Comparison of ENCODE assay signal across 8 mouse cellular contexts in genomic region chr17:64601751-64602578, GRCm38 (mm10). TPM values are rescaled to one million over a fixed set of nuclear protein-coding genes. Genes with fewer than 3 reads are reported as not detected.
A peak's percentile ranks its signal among the peaks of the same experiment; 100 is the strongest.
DNase-seq lines count a peak whose midpoint lies in the region; ATAC-seq lines count a peak whose summit lies in the region.

No protein-coding gene starts in this region.

- H3K27ac ChIP-seq in hindbrain, embryonic 11.5 days (ENCODE audit: low read depth, low read length): no peak overlapping the region

- intact Hi-C loops in left cerebral cortex, postnatal 14 days (cut with DNase I): loop anchor here (5.0 to 10.0 kb wide), 3 partner anchors 320 to 1027 kb away; no protein-coding TSS in a partner anchor

- under 1% methylated on average over 44 of the region's 44 CpGs for whole genome bisulfite sequencing in hindbrain, embryonic 11.5 days

- H3K9me3 ChIP-seq in hindbrain, embryonic 11.5 days (ENCODE audit: control insufficient read depth, low read length): no peaks in the 10 kb centered on the region
- H3K9me3 ChIP-seq in megakaryocyte, embryonic 14.5 days: no peaks in the 10 kb centered on the region

- H3K4me3 ChIP-seq in hindbrain, embryonic 11.5 days (ENCODE audit: low read depth, low read length): peak overlapping the region; percentile 64
- peak overlapping the region; percentile 97 for H3K4me3 ChIP-seq in megakaryocyte, embryonic 14.5 days (replicated peaks)

- H3K36me3 ChIP-seq in hindbrain, embryonic 11.5 days (ENCODE audit: control insufficient read depth, insufficient read depth, low read length): no peaks in the 10 kb centered on the region
- H3K36me3 ChIP-seq in megakaryocyte, embryonic 14.5 days (replicated peaks; ENCODE audit: low read length): peaks cover 1% of the 10 kb centered on the region

- ATAC-seq in frontal cortex, adult (ENCODE audit: low TSS enrichment): peak; percentile 60
- ATAC-seq in hindbrain, embryonic 11.5 days (ENCODE audit: low FRiP score): 0 out of 2 replicates have a peak, but pooled peaks have one; percentile 6
- ATAC-seq in erythroid progenitor cell, adult 5-6 weeks (replicated peaks; ENCODE audit: low FRiP score, poor library complexity, severe bottlenecking): no peak

- peak; percentile 45 for DNase-seq in T-cell, adult 2 months (ENCODE audit: low spot score)
- DNase-seq in cerebellum, adult 9-10 months: peak; percentile 44
- peak; percentile 64 for DNase-seq in hindbrain, embryonic 11.5 days (ENCODE audit: low spot score)
- peak; percentile 56 to 71 for DNase-seq in left cerebral cortex, postnatal 14 days (ENCODE audit: low spot score in 2 of 2)
- DNase-seq in right cerebral cortex, postnatal 4 days: peak; percentile 61

- peak overlapping the region; percentile 100 for H3K4me2 ChIP-seq in hindbrain, embryonic 11.5 days (replicated peaks; ENCODE audit: low read depth, low read length)

- H3K27me3 ChIP-seq in hindbrain, embryonic 11.5 days (ENCODE audit: control insufficient read depth, insufficient read depth, low read length): no peaks in the 10 kb centered on the region
- H3K27me3 ChIP-seq in megakaryocyte, embryonic 14.5 days (replicated peaks): peaks cover 6% of the 10 kb centered on the region

- no peaks in the 10 kb centered on the region for H3K4me1 ChIP-seq in hindbrain, embryonic 11.5 days (replicated peaks; ENCODE audit: control insufficient read depth, insufficient read depth, low read length)
- peaks cover 41% of the 10 kb centered on the region for H3K4me1 ChIP-seq in megakaryocyte, embryonic 14.5 days

- peak overlapping the region; percentile 81 for H3K9ac ChIP-seq in hindbrain, embryonic 11.5 days (ENCODE audit: low read depth, low read length)

RNA-seq across cellular contexts. Expression of gene Man2a1, which starts 1.4 kb away (rescaled TPM):
- 4.8 and 5.9 TPM in 2 replicates for polyA plus RNA-seq in hindbrain, embryonic 11.5 days (2014; fragmentation: Nextera tagmentation; extraction: Ambion mirVana)
- 10 to 100 TPM; 20.0 to 24.4 TPM for total RNA-seq in left cerebral cortex, postnatal 14 days (2021)
- 1.1 and 1.2 TPM in 2 replicates for polyA plus RNA-seq in megakaryocyte, embryonic 14.5 days (2012; ENCODE audit: insufficient read depth, low replicate concordance)
- total RNA-seq in erythroid progenitor cell, adult 5-6 weeks (2015; ENCODE audit: low replicate concordance): 8.0 and 10.1 TPM in 2 replicates
- 10.3 and 13.1 TPM in 2 replicates for total RNA-seq in erythroid progenitor cell, adult 5-6 weeks (2017; ENCODE audit: low replicate concordance)
